Comparison of ENCODE assay signal across 24 mouse cellular contexts in genomic region chr2:77522223-77522622, GRCm38 (mm10).
A peak's percentile ranks its signal among the peaks of the same experiment; 100 is the strongest.
DNase-seq lines count a peak whose midpoint lies in the region; ATAC-seq and TF ChIP-seq lines count a peak whose summit lies in the region.
"Had no signal": no experiment of that assay in that cellular context is flagged by ENCODE, and none has a peak within 500 bp of the region (broad histone marks: within the 10 kb centered on the region; RNA-seq: fewer than 3 reads in every experiment).

No protein-coding gene starts in this region.

- no peak for TF ChIP-seq CTCF in kidney, adult 2 months (conservative IDR thresholded peaks at IDR 0.05; ENCODE audit: insufficient read depth, insufficient read length, low read depth, low read length)
- TF ChIP-seq CTCF in lung, postnatal 0 days (IDR thresholded peaks at IDR 0.05): no peak
- TF ChIP-seq CTCF in stomach, postnatal 0 days (IDR thresholded peaks at IDR 0.05; ENCODE audit: low read depth): no peak
- TF ChIP-seq CTCF in forebrain, postnatal 0 days (IDR thresholded peaks at IDR 0.05; ENCODE audit: low read depth): no peak

- ATAC-seq in lung, postnatal 0 days: peak; percentile 12; the same call in 1 of the 2 replicates
- peak; percentile 45 for ATAC-seq in liver, embryonic 16.5 days (ENCODE audit: low read depth)
- ATAC-seq in stomach, postnatal 0 days (ENCODE audit: low FRiP score, low TSS enrichment): peak; percentile 95
- no peak for ATAC-seq in forebrain, postnatal 0 days
- ATAC-seq: CD4-positive, CD25-positive, alpha-beta regulatory T cell, adult 4 months; hindbrain, embryonic 16.5 days had no signal

- no peak overlapping the region for H3K4me3 ChIP-seq in kidney, adult 2 months (ENCODE audit: insufficient read depth, low read depth, low read length)
- H3K4me3 ChIP-seq in lung, postnatal 0 days (ENCODE audit: low read depth, low read length): no peak overlapping the region
- no peak overlapping the region for H3K4me3 ChIP-seq in liver, embryonic 16.5 days (ENCODE audit: low read depth, low read length)
- H3K4me3 ChIP-seq in stomach, postnatal 0 days (ENCODE audit: low read depth, low read length): no peak overlapping the region
- no peak overlapping the region for H3K4me3 ChIP-seq in forebrain, postnatal 0 days (ENCODE audit: low read depth, low read length)
- H3K4me3 ChIP-seq in forebrain, embryonic 10.5 days: no peak overlapping the region
- H3K4me3 ChIP-seq: embryonic facial prominence, embryonic 12.5 days; forebrain, embryonic 12.5 days; limb, embryonic 12.5 days had no signal

- no peak for TF ChIP-seq POLR2A in kidney, adult 2 months (IDR thresholded peaks at IDR 0.05; ENCODE audit: low read depth, low read length)

- no peaks in the 10 kb centered on the region for H3K27me3 ChIP-seq in kidney, adult 2 months (replicated peaks; ENCODE audit: control insufficient read depth, insufficient read depth, low read length)
- H3K27me3 ChIP-seq in lung, postnatal 0 days (replicated peaks; ENCODE audit: insufficient read depth, low read length): no peaks in the 10 kb centered on the region
- no peaks in the 10 kb centered on the region for H3K27me3 ChIP-seq in liver, embryonic 16.5 days (ENCODE audit: control insufficient read depth, insufficient read depth, low read depth, low read length)
- H3K27me3 ChIP-seq in stomach, postnatal 0 days (ENCODE audit: control insufficient read depth, insufficient read depth, low read length): no peaks in the 10 kb centered on the region
- no peaks in the 10 kb centered on the region for H3K27me3 ChIP-seq in forebrain, postnatal 0 days (ENCODE audit: insufficient read depth, low read length)
- H3K27me3 ChIP-seq in forebrain, embryonic 10.5 days (ENCODE audit: poor library complexity, severe bottlenecking): peaks cover 11% of the 10 kb centered on the region
- H3K27me3 ChIP-seq: embryonic facial prominence, embryonic 12.5 days; forebrain, embryonic 12.5 days had no signal

- no peak for TF ChIP-seq EP300 in lung, postnatal 0 days (IDR thresholded peaks at IDR 0.05)
- no peak for TF ChIP-seq EP300 in stomach, postnatal 0 days (optimal IDR thresholded peaks at IDR 0.05)

- no peaks in the 10 kb centered on the region; the same call in 1 of the 2 replicates for H3K4me1 ChIP-seq in kidney, adult 2 months (ENCODE audit: control insufficient read depth, insufficient read depth, low read length)
- H3K4me1 ChIP-seq in lung, postnatal 0 days (ENCODE audit: insufficient read depth, low read depth, low read length): peaks cover 3% of the 10 kb centered on the region; the same call in 1 of the 2 replicates
- peaks cover 20% of the 10 kb centered on the region for H3K4me1 ChIP-seq in liver, embryonic 16.5 days (ENCODE audit: control insufficient read depth, low read depth, low read length)
- no peaks in the 10 kb centered on the region for H3K4me1 ChIP-seq in stomach, postnatal 0 days (replicated peaks; ENCODE audit: control insufficient read depth, insufficient read depth)
- peaks cover 9% of the 10 kb centered on the region for H3K4me1 ChIP-seq in forebrain, postnatal 0 days (ENCODE audit: insufficient read depth)
- H3K4me1 ChIP-seq in forebrain, embryonic 10.5 days: peaks cover 10% of the 10 kb centered on the region
- H3K4me1 ChIP-seq: embryonic facial prominence, embryonic 12.5 days had no signal

- no peaks in the 10 kb centered on the region for H3K36me3 ChIP-seq in kidney, adult 2 months (ENCODE audit: control insufficient read depth, insufficient read depth, low read length)
- no peaks in the 10 kb centered on the region for H3K36me3 ChIP-seq in lung, postnatal 0 days (ENCODE audit: insufficient read depth, low read length)
- H3K36me3 ChIP-seq in liver, embryonic 16.5 days (ENCODE audit: control insufficient read depth, insufficient read depth): no peaks in the 10 kb centered on the region
- H3K36me3 ChIP-seq in stomach, postnatal 0 days (ENCODE audit: control insufficient read depth, insufficient read depth, low read length): no peaks in the 10 kb centered on the region
- H3K36me3 ChIP-seq in forebrain, postnatal 0 days (ENCODE audit: insufficient read depth): no peaks in the 10 kb centered on the region
- H3K36me3 ChIP-seq in forebrain, embryonic 10.5 days (replicated peaks): no peaks in the 10 kb centered on the region
- H3K36me3 ChIP-seq: embryonic facial prominence, embryonic 12.5 days; forebrain, embryonic 12.5 days; limb, embryonic 12.5 days had no signal

- H3K9me3 ChIP-seq in lung, postnatal 0 days (ENCODE audit: low read length): no peaks in the 10 kb centered on the region
- H3K9me3 ChIP-seq in liver, embryonic 16.5 days (replicated peaks; ENCODE audit: control insufficient read depth, low read length): no peaks in the 10 kb centered on the region
- no peaks in the 10 kb centered on the region for H3K9me3 ChIP-seq in stomach, postnatal 0 days (ENCODE audit: control insufficient read depth, low read length)
- no peaks in the 10 kb centered on the region for H3K9me3 ChIP-seq in forebrain, postnatal 0 days (ENCODE audit: low read length)
- no peaks in the 10 kb centered on the region for H3K9me3 ChIP-seq in forebrain, embryonic 10.5 days
- H3K9me3 ChIP-seq: embryonic facial prominence, embryonic 12.5 days; forebrain, embryonic 12.5 days; limb, embryonic 12.5 days had no signal

- no peak overlapping the region for H3K4me2 ChIP-seq in lung, postnatal 0 days (replicated peaks; ENCODE audit: low read depth, low read length)
- no peak overlapping the region for H3K4me2 ChIP-seq in liver, embryonic 16.5 days (ENCODE audit: low read depth, low read length)
- no peak overlapping the region for H3K4me2 ChIP-seq in stomach, postnatal 0 days (replicated peaks; ENCODE audit: low read depth)
- H3K4me2 ChIP-seq in forebrain, postnatal 0 days (ENCODE audit: low read depth): no peak overlapping the region
- H3K4me2 ChIP-seq: embryonic facial prominence, embryonic 12.5 days; forebrain, embryonic 12.5 days; heart, embryonic 11.5 days; limb, embryonic 12.5 days had no signal

- H3K9ac ChIP-seq in lung, postnatal 0 days (replicated peaks; ENCODE audit: low read depth): no peak overlapping the region
- H3K9ac ChIP-seq in liver, embryonic 16.5 days (ENCODE audit: low read depth, low read length): no peak overlapping the region
- no peak overlapping the region for H3K9ac ChIP-seq in stomach, postnatal 0 days (ENCODE audit: low read length)
- H3K9ac ChIP-seq in forebrain, postnatal 0 days: no peak overlapping the region
- H3K9ac ChIP-seq: embryonic facial prominence, embryonic 12.5 days; forebrain, embryonic 12.5 days; limb, embryonic 12.5 days had no signal

- WGBS in kidney, adult 2 months: 42% methylated on average over 4 of the region's 4 CpGs
- WGBS in lung, postnatal 0 days: 41% methylated on average over 4 of the region's 4 CpGs
- WGBS in liver, embryonic 16.5 days (ENCODE audit: insufficient replicate concordance): 65% methylated on average over 4 of the region's 4 CpGs
- 42% methylated on average over 4 of the region's 4 CpGs for WGBS in stomach, postnatal 0 days
- 68% methylated on average over 4 of the region's 4 CpGs for WGBS in forebrain, postnatal 0 days
- 69% methylated on average over 4 of the region's 4 CpGs for WGBS in forebrain, embryonic 10.5 days

- no peak overlapping the region for H3K27ac ChIP-seq in kidney, adult 2 months (ENCODE audit: insufficient read depth, low read depth, low read length)
- H3K27ac ChIP-seq in lung, postnatal 0 days (ENCODE audit: low read length): no peak overlapping the region
- no peak overlapping the region for H3K27ac ChIP-seq in liver, embryonic 16.5 days (ENCODE audit: low read length)
- H3K27ac ChIP-seq in stomach, postnatal 0 days (replicated peaks): no peak overlapping the region
- no peak overlapping the region for H3K27ac ChIP-seq in forebrain, postnatal 0 days (ENCODE audit: low read depth, low read length)
- no peak overlapping the region for H3K27ac ChIP-seq in forebrain, embryonic 10.5 days
- H3K27ac ChIP-seq: embryonic facial prominence, embryonic 12.5 days; forebrain, embryonic 12.5 days; limb, embryonic 12.5 days had no signal

- peak; percentile 57 for DNase-seq in kidney, adult 2 months
- DNase-seq in kidney, adult 18-20 months: no peak
- DNase-seq in lung, postnatal 0 days (ENCODE audit: low spot score): no peak
- no peak for DNase-seq in lung, postnatal 25 days (ENCODE audit: low spot score)
- peak; percentile 79 for DNase-seq in stomach, postnatal 0 days (ENCODE audit: low spot score)
- DNase-seq in forebrain, postnatal 0 days: no peak
- DNase-seq in forebrain, embryonic 10.5 days (ENCODE audit: extremely low spot score, low spot score): no peak
- DNase-seq: cerebellum, adult 11-12 months; cerebellum, postnatal 10 days; layer of hippocampus, postnatal 36 days; lung, adult 2 months; lung, postnatal 4 days; midbrain, embryonic 14.5 days; right cerebral cortex, postnatal 14 days; spleen, adult 18-20 months; thymus, adult 18-20 months; thymus, postnatal 36 days had no signal

Comparison
In these comparisons a context has a peak if more than half of its experiments do, and no peak if none do; other contexts are left out.
1. DNase-seq: peak in kidney, adult 2 months (single experiment) and stomach, postnatal 0 days (single experiment); none in kidney, adult 18-20 months (single experiment), lung, postnatal 0 days (single experiment), lung, postnatal 25 days (single experiment), forebrain, postnatal 0 days (single experiment) and forebrain, embryonic 10.5 days (single experiment).